Mouse (Mus musculus): ENCODE measurements at regions not wholly inside any gene's neighbourhood (a gene's known extent, or its start where the extent isn't known, plus 50 kb on each side); places are given as distances from the start of the nearest gene placed in this dataset.

DNA sequence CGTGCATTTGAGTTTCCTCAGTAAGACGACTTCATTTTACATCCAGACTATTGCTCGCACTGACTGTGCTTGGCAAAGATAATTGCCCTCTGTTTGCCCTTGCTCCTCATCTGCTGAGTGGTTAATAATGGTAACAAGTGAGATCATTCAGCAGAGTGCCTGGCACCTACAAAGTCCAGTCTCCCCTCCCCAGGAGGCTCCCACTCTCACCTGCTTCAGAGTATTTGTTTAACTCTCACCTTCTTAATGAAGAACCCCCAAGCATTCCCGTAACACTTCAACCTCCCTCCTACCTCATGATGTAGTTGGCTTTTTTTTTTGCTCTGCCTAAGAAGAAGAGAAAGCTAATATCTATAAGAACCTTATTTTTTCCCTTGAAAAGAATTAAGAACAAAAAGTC lies 288.6 kb upstream of the Sel1l start:
- no peak for DNase-seq

DNA sequence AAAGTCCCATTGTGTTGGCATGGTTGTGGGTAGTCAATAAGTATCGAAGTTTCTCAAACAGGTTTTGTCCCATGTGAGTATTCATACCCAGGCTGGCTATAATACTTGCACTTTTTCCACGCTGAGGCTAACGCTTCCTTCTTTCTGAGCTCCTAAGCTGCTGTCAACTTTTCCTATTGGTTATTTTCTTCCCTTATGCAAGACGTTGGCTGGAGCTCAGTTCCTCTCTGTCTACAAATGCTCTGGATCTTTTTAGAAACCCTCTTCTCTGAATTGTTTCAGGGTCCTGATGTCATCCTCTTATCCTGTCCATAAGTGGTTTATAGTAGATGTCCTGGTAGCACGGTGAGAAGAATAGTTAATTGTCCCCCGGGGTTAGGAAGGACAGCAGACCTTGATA lies 278.7 kb upstream of the Sel1l start:
- no peak for DNase-seq

DNA sequence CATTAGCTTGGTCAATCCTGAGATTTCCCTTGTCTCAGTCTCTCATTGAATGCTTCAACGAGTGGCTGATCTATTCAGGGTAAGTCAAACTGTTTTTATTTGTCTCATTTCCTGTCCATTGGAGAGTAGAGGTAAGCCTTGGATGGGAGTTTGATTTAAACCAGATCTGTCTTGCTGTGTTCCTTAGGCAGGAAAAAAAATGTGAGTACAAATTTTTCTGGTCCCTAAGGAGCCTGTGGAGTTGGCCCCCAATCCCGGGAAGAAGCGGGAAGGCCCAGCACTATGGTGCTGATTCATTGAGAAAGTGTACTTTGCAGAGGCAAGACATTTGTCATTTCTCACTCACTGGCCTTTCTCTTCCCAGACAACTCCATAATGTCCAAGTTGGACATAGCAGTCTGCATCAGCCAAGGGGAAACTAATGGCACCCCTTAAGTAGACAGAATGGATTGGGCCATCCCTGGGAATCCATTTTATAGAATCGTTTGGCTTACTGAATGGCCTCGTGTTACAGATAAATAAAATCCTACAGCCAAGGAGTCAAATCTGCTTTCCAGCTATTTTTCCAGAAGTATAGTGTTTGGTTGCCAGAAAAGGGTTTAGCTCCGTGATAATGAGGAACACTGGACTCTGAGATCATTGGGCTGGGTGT lies 271.3 kb upstream of the Sel1l start:
- DNase-seq: no peak

DNA sequence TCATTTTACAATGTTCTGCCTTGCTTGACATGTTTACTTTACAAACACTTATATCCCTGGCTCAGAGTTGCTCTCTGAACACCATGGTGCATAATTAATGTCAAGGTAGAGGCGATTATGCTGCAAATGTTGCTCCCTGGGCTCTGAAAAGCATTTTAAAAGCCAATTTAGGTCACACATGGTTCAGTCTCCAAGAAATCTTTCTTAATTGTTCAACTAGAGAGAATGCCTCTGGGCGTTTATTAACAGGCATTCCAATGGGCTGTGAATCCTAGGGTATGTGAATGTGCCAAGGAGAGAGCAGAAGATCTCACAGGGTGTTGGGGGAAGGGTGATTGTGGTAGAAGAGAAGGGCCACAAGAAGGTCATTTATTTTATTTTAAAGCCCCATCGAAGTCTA lies 260.7 kb upstream of the Sel1l start:
- no peak for DNase-seq

DNA sequence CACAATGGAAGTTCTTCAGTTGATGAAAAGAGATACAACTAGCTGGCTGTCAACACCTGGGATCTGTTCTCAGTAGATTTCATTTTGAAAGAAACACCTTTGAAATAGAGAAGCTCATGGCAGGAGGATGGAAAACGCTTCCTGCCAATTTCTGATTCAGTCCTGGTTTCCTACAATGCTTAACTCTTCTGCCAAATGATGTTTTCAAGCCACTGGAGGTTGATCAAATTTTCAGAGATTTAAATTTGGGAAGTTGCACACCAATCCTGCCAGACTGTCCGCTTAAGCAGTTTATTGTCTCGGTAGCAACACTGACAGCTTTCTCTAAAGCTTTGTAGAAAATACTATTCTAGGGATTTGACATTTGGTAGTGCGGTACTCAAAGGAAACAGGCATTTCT lies 251.1 kb upstream of the Sel1l start:
- DNase-seq: no peak

DNA sequence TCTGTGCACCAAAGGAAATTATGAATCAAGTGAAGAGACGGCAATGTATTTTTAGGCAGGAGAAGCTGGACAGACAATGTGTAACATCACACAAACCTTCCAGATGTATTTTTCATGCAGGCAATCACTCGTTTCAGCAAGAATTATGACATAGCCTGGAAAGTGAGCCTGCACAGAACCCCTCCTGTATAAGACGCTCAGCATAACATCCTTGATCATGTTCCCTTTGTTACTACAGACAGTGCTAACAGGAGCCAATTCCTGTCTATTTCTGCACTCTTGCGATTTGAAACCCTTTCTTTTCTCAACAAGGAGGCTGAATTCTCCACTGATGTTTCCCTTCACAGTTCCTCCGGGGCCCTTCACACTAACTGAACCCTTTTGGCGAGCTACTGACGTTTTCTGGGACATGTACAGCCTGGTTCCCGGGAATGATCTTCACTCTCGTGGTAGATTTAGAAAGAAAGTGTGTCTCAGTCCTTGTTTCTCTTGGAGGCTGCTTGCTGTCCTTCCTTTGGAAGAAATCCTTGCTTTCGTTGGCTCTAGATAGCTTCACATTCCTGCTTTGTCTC lies 243.9 kb upstream of the Sel1l start:
- DNase-seq: no peak

DNA sequence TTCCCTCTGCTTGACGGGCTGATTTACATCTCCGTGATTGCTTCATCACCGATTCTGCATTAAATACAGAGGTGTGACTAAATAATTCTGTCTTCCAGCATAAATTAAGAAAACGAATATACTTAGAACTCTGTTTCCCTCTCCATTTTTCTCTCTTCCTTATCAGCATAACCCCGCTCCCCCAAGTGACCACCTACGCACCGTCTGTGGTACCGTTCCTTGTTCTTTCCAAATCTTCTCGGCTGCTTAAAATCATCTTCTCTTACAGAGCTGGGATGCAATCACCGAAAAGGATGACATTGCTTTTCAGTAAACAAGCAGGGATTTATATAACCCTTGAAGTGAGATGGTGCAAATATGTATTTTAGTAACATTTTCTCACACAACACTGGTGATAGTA lies 224.3 kb upstream of the Sel1l start:
- DNase-seq: no peak

DNA sequence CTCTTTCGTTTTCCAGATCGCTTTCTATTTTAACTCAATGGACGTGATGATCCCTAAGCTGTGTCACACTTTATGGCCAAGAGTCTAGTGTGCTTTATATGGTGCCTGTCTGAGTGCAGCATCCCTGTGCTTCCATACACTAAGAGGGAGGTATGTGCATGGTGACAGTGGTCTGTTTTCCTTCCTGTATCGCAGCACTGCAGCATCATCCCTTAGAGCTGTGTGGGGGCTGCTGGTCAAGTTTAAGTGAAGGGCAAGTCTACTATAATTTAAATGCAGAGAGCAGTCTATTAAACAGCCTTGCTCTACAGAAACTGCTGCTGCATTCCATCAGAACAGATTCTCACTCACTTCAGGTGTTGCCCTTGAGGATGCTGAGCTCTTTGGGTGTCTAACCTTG lies 213.8 kb upstream of the Sel1l start:
- no peak for DNase-seq

DNA sequence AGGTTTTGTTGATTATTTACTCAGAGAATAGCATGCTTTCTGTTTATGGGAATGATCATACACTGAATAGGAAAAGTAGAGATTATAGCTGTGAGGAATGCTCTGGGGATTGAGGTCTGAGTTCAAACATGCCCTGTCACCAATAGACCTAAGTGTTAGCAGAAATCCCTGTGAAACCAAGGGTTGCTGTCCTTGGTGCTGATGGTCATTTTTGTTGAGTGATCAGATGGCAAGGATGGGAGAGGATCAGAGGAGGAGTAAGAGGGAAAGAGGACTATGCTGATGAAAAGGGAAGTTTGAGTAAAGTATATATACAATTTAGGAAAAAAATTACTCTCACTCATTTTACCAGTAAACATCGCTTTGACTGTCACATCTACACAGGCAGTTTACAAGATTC lies 191.5 kb upstream of the Sel1l start:
- DNase-seq: no peak

DNA sequence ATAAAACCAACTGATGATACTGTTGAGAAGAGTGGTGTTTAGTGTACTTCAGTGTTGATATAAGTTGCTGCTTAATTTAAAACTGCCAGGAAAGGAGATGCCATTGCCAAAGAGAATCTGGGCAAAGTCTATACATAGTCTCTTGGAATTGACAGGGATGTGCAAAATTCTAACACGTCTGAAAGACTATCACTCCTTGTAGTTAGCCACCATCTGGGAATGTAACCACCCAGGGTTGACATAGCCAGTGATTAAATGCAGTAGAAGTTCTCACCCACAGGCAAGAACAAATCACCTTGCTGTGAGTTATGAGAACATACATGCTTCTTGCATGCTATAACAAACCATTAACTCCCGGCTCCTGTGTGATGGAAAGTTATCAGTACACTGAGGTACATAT lies 180.2 kb upstream of the Sel1l start:
- DNase-seq: no peak

DNA sequence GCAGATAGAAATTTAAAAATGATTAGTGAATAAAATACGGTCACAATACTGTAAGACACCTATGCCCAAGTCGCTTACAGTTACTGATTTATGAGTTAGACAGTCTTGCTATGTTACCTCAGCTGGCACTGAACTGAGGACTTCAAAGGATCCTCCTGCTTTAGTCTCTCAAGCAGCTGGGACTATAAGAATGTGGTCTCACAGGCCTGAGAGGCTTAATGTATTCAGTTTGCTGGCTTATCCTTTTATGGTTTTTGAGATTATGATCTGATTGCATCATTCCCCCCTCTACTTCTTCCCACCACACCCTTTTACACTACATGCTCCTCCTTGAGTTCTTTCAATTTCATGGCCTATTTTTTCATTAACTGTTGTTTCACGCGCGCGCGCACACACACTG lies 179.4 kb upstream of the Sel1l start:
- no peak for DNase-seq

DNA sequence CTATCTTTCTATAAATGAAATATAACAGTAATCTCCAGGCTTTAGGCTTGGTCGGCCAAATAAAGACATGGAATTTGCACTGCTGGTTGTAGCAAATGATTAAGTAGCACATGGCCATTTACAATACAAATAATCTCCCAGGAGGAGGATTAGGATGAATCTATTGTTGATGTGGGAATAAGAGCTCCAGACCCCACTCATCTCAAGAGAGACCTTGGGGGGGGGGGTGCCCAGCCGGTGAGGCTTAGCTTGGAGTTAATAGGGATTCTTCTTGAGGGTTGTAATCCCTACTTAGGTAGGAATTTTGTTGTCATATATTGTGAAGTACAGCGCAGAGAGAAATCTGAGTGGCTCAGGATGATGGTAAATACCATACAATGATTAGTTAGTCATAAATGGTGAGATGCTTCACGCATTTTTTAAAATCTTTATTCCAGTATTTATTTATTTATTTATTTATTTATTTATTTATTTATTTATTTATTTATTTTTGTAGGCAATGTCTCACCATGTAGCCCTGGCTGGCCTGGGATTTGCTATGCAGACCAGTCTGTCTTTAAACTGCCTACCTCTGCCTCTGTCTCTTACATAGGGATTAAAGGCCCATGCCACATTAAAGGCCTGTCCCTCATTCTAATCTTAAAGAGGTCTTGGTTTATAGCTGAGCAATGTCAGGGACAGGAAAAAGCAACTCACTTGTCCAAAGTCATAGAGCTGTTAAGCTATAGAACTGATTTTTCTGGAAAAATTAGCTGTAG lies 175.7 kb upstream of the Sel1l start:
- no peak for DNase-seq

DNA sequence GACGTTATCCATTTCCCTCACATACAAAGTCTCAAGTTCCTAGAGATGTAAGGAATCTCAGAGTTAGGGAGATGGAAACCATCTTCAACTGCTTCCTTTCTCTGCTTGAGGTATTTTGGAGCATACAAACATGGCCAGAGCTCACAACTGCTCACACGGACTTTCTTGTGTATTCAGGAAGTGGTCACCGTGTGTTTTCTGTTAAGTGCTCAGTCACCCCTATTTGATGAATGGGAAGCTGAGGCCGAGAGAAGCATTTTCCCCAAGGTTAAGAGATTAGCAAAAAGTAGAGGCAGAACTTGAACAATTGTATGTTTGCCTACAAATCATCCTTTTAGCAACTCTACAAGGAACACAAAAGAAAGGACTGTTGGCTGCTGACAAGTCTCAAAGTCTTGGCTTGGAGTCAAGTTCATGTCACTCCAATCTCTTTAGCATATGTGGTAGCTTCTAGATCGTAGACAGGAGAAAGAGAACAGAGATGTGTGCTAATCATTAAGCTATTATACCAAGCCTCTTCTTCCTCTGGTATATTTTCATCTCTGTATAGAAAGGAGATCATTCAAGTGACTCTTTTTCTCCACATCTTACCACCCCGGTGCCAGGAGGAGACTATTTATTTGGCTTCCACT lies 170.8 kb upstream of the Sel1l start:
- DNase-seq: no peak

DNA sequence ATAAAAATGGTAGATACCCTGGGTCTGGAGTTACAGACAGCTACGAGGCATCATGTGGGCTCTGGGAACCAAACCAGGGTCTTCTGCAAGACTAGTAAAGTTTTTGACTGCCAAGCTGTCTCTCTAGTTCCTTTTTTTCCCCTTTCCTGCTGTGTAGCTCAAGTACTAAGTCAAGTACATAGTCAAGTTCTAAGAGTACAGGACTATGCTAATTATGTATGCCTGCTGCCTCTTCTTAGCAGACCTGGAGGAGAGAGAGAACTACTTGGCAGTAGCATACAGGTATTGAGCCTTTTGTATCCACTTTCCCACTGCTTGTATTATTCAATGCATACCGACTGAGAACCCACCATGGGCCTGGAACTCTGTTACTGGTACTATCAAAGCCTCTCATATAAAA lies 166.4 kb upstream of the Sel1l start:
- no peak for DNase-seq

DNA sequence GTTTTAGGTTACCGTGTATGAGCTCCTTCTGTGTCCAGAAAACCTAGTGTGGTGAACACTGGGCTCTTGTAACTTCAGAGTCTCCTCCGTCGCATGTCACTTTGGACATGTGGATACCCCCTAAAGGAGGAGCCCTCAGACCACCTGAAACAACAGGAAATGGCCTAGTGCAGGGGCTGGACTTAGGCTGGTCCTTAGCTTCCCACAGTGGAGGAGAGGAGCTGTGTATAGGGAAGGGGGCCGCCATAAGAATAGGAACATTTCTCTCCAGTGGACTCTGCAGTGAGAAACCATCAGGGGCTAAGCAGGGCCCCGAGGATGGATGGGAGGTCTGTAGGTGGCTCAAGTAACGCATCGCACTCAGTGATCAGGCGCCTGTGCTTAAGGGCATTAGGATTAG lies 165.0 kb upstream of the Sel1l start:
- no peak for DNase-seq

DNA sequence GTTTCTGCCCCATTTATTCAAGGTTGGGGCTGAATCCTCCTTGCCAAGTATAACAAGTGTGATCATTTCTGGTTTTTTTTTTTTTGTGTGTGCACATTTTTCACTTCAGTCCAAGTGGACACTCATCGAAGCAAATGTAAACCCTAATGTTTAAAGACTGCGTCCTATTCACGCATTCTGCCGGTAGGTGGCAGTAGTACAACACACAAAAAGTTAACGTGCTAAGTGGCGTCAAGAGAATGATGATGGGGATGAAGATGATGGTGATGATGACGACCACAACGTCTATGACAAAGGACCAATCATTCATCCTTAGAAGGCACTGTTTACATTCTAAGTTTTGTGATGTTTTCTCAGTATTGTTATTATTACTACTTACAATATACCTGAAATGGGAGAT lies 164.3 kb upstream of the Sel1l start:
- DNase-seq: peak; percentile 60

DNA sequence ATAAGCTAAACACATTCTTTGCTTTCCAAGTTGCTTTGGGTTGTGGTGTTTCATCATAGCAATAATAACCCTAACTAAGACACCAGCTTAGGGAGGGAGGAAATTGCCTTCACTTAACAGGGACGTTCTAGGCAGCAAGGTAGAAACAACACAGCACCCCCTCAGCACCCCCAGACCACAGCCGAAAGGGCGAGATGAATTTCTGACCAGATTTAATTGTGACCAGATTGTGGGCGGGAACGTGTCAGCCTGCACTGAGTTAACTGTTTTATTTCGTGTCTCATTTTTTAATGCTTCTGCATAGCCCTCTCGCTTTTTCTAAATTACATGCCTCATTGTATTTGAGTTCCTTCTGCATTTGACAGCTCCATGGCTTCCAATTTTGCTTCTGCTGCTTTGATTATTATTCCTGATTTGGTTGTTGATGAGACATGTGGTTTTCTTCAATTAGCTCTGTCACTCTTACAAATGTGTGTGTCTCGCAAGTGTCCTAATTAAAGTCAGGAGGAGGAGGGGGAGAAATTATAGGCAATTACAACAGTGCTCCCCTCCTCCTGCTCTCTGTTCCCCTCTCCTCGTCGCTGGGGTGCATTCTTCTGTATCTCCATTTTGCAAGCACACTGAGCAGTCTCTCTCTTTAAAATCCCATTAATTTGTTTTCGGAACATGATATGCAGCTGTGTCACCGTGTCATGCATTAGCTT lies 155.6 kb upstream of the Sel1l start:
- no peak for DNase-seq

DNA sequence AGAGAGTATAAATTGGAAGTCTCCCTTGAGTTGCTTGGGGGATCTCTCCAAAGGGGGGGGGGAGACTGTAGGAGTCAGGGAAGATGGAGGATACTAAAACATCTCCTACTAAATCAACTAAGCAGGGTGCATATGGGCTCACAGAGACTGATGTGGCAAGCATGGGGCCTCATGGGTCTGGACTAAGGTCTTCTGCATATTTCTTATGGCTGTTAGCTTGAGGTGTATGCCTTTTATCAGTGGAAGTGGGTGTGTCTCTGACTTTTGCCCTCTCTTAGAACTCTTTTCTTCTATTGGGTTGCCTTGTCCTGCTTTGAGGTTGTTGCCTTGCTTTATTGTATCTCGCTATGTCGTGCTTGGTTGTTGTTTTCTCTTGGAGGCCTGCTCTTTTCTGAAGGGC lies 150.1 kb upstream of the Sel1l start:
- DNase-seq: no peak

DNA sequence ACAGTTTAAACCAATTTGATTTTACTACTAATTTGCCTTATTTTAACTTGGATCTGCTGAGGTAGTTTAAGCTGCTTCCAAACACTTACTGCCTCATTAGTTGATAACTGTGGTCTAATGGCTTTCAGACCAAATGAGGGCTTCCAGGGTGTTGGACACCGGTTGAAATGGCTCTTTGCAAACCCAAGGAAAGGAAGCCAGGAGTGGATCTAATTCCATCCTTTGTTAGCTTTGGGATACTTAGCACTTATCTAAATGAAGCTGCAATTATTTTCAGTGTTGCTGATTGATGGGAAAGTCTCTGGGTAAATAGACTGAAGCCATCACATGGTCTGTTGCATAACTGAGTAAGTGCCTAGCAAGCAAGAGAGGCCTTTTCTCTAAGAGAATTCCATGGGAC lies 148.4 kb upstream of the Sel1l start:
- DNase-seq: no peak

DNA sequence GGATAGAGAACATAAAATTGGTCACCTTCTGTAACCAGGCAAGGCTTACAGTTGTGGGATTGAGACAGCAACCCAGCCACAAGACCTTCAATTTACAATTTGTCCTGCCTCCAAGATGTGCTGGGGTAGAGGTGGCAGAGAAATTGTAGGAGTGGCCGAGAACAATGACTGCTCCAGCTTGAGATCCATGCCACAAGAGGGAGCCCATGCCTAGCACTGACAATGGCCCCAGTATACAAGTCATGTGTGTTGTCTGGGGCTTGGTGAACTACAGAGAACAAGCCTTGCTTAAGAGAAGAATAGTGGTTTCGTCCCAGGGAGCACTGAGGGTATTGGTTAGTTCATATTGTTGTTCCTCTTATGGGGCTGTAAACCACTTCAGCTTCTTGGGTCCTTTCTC lies 146.6 kb upstream of the Sel1l start:
- DNase-seq: no peak

DNA sequence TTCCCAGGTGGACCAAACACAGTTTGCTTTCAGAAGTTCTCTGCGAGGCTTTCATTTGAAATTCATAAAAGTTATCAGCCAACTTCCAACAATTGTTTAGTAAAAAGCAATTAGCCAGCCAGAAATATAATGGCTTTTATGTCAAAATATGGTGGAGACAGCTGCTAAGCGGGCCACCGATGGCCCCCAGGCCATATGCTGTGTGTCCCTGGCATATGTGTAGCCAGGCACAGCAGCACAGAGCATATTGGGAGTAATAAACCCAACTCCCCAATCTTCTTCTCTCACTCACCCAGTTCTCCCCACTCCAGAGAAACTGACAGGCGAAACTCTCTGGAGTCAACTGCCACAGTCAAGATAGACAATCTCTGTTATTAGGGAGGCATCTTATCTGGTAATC lies 137.5 kb upstream of the Sel1l start:
- DNase-seq: no peak

DNA sequence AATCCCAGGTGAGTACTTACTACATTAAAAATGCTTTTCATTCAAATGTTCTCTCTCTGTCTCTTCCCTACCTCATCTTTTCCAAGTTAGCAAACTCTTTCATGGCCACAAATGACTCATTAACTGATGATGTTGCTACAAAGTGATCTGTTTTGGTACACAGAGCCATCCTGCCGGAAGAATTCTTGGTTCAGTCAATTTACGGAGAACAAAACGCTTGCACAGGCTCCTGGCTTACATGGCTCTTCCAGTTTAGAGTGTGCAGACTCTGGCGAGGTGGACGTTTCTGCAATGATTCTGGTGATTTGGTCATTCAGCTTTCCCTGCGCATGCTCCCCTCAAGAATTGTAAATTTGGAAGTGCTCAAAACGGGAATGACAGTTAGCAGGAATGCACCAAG lies 131.4 kb upstream of the Sel1l start:
- no peak for DNase-seq

DNA sequence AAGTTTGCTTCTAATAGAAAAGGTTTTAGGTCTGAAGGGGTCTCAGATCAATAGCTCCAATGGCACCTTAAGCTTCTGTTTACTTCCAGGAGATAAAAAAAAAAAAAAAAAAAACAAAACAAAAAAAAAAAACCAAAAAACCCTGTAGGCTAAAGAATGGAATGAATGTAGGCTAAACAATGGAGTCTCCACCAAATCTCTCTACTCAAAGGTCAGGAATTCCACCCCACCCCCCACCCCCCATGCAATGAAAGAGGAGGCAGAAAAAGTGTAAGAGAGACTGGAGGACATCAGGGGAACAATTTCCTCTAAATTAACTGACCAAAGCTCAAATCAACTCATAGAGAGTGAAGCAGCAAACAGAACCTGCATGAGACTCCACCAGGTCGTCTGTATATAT lies 122.1 kb upstream of the Sel1l start:
- no peak for DNase-seq

DNA sequence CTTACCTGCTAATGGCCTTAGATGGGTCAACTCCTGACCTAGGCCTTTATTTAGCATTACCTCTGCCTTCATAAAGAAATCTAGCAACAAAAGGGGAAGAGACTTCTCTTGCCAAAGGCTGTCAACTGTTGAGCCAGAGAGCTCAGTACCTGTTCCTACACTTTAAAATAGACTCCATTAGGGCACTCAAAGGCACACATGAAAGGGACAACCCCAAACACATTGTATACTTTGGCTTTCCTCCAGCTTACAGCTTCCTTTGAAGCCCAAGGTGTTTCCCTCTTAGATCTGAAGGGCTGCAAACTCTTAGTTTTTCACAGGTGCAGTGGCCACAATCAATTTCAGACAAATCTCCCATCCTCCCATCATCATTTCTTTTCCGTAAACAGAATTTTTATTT lies 117.0 kb upstream of the Sel1l start:
- DNase-seq: no peak

Data from cerebellum, postnatal 14 days (tissue).